Mouse (Mus musculus) heart, embryonic 12.5 days (tissue): ENCODE measurements around the gene Nkx6-1. TPM values are rescaled to one million over a fixed set of nuclear protein-coding genes. Genes with fewer than 3 reads are reported as not detected.

Source experiments
- polyA plus RNA-seq: library from polyadenylated mRNA; unstranded; fragments of >200 nt; fragmentation: Nextera tagmentation; extraction: Ambion mirVana; gene quantifications from 2 replicates; pipeline ENCODE4 v1.2.1, GENCODE M21; 2016

The Nkx6-1 gene
- polyA plus RNA-seq, 1 experiment from 2014 or later = 0.05 TPM

Other genes with a start within 250 kb of the Nkx6-1 start
- gene Cds1, start 100.1 kb upstream of the Nkx6-1 start, polyA plus RNA-seq = 0.42 and 0.75 TPM in 2 replicates